Mouse (Mus musculus) forebrain, embryonic 10.5 days (tissue): ENCODE data around the gene Il9. TPM values are rescaled to one million over a fixed set of nuclear protein-coding genes. Genes with fewer than 3 reads are reported as not detected.

Experiments
- DNase-seq: peaks from one replicate; pipeline ENCODE4 v3.0.0-alpha.2; 2017; ENCODE audit warnings: low spot score; ENCODE audit errors: extremely low spot score
- H3K27ac ChIP-seq: fragments of 300-500 bp; sonication (generic); 2 replicates; pipeline ENCODE4 v1.5.1; 2016; ENCODE audit warnings: mild to moderate bottlenecking
- H3K27me3 ChIP-seq: fragments of 300-500 bp; sonication (generic); 2 replicates; pipeline ENCODE4 v1.6.1; 2016; ENCODE audit warnings: mild to moderate bottlenecking; ENCODE audit not compliant: poor library complexity, severe bottlenecking
- H3K36me3 ChIP-seq: fragments of 300-500 bp; sonication (generic); replicated peaks from 2 replicates; pipeline ENCODE4 v1.6.1; 2016; ENCODE audit warnings: mild to moderate bottlenecking, moderate library complexity
- H3K4me1 ChIP-seq: fragments of 300-500 bp; sonication (generic); 2 replicates; pipeline ENCODE4 v1.6.1; 2016
- H3K4me3 ChIP-seq: fragments of 300-500 bp; sonication (generic); 2 replicates; pipeline ENCODE4 v1.5.1; 2016; ENCODE audit warnings: mild to moderate bottlenecking, moderate library complexity
- H3K9me3 ChIP-seq: fragments of 300-500 bp; sonication (generic); 2 replicates; pipeline ENCODE4 v1.6.1; 2016; ENCODE audit warnings: mild to moderate bottlenecking, moderate library complexity
- WGBS: fragments of 180-500 bp; shearing (Covaris S2); methylation state at CpG from one replicate; pipeline ENCODE4 v1.1.7; 2016; 5-methylcytosine and 5-hydroxymethylcytosine counted together
- polyA plus RNA-seq: library from polyadenylated mRNA; unstranded; fragments of >200 nt; fragmentation: Nextera tagmentation; extraction: Ambion mirVana; gene quantifications from 2 replicates; pipeline ENCODE4 v1.2.1, GENCODE M21; 2016

Il9 gene
- not detected in 2 replicates for polyA plus RNA-seq

GRCm38 (mm10) chr13:56482146-56482545, at the start of gene Il9:
TSS of gene Il9 (minus strand) at chr13:56482246.
- H3K9me3 ChIP-seq = no peaks in the 10 kb centered on the region
- DNase-seq = no peak
- WGBS = 81% methylated on average over 3 of the region's 3 CpGs
- H3K27me3 ChIP-seq = no peaks in the 10 kb centered on the region
- H3K27ac ChIP-seq = no peak within 1 kb of the TSS
- H3K36me3 ChIP-seq = no peaks in the 10 kb centered on the region
- peaks cover 3% of the 10 kb centered on the region for H3K4me1 ChIP-seq
- H3K4me3 ChIP-seq = no peak within 1 kb of the TSS

GRCm38 (mm10) chr13:56529685-56530084, 47.6 kb upstream of the Il9 start:
- no peak for DNase-seq

GRCm38 (mm10) chr13:56529031-56529430, 47.0 kb upstream of the Il9 start:
- Histone ChIP-seq H3K9me3 (peaks cover 3% of the 10 kb centered on the region; the same call in 1 of the 2 replicates), H3K4me3 (no peak overlapping the region)
- 90% methylated on average over 4 of the region's 4 CpGs for WGBS

More at GRCm38 (mm10) chr13:56529685-56530084, 47.6 kb upstream of the Il9 start:
- WGBS = 78% methylated on average over 8 of the region's 8 CpGs
- no peaks in the 10 kb centered on the region for H3K27me3 ChIP-seq
- no peak overlapping the region for H3K27ac ChIP-seq
- H3K4me3 ChIP-seq = no peak overlapping the region
- H3K9me3 ChIP-seq = peaks cover 8% of the 10 kb centered on the region; the same call in 1 of the 2 replicates
- H3K36me3 ChIP-seq = no peaks in the 10 kb centered on the region
- H3K4me1 ChIP-seq = no peaks in the 10 kb centered on the region

GRCm38 (mm10) chr13:56528281-56528680, 46.2 kb upstream of the Il9 start:
- no peaks in the 10 kb centered on the region for H3K36me3 ChIP-seq
- 92% methylated on average over 11 of the region's 11 CpGs for WGBS

More at GRCm38 (mm10) chr13:56529031-56529430, 47.0 kb upstream of the Il9 start:
- no peaks in the 10 kb centered on the region for H3K27me3 ChIP-seq
- H3K4me1 ChIP-seq = no peaks in the 10 kb centered on the region
- H3K36me3 ChIP-seq = no peaks in the 10 kb centered on the region
- no peak for DNase-seq
- H3K27ac ChIP-seq = no peak overlapping the region

GRCm38 (mm10) chr13:56527846-56528245, 45.8 kb upstream of the Il9 start:
- Histone ChIP-seq H3K4me1 (peaks cover 3% of the 10 kb centered on the region), H3K27me3 (peaks cover 5% of the 10 kb centered on the region), H3K36me3 (no peaks in the 10 kb centered on the region), H3K4me3 (no peak overlapping the region), H3K27ac (no peak overlapping the region), H3K9me3 (no peaks in the 10 kb centered on the region)
- WGBS = 90% methylated on average over 7 of the region's 7 CpGs
- DNase-seq = no peak

More at GRCm38 (mm10) chr13:56528281-56528680, 46.2 kb upstream of the Il9 start:
- DNase-seq = no peak
- Histone ChIP-seq H3K4me1 (no peaks in the 10 kb centered on the region), H3K9me3 (no peaks in the 10 kb centered on the region), H3K27me3 (peaks cover 3% of the 10 kb centered on the region), H3K27ac (no peak overlapping the region), H3K4me3 (no peak overlapping the region)

GRCm38 (mm10) chr13:56526871-56527270, 44.8 kb upstream of the Il9 start:
- no peaks in the 10 kb centered on the region for H3K36me3 ChIP-seq
- WGBS = 88% methylated on average over 12 of the region's 12 CpGs
- H3K27me3 ChIP-seq = peaks cover 5% of the 10 kb centered on the region
- no peak for DNase-seq
- H3K27ac ChIP-seq = no peak overlapping the region
- no peak overlapping the region for H3K4me3 ChIP-seq
- H3K9me3 ChIP-seq = no peaks in the 10 kb centered on the region
- peaks cover 11% of the 10 kb centered on the region for H3K4me1 ChIP-seq

GRCm38 (mm10) chr13:56522821-56523167, 40.7 kb upstream of the Il9 start:
- peaks cover 11% of the 10 kb centered on the region for H3K4me1 ChIP-seq
- no peak for DNase-seq
- H3K4me3 ChIP-seq = peak overlapping the region; percentile 79
- 7% methylated on average over 8 of the region's 8 CpGs for WGBS
- H3K36me3 ChIP-seq = no peaks in the 10 kb centered on the region
- peaks cover 5% of the 10 kb centered on the region for H3K27me3 ChIP-seq
- peak overlapping the region; percentile 79 for H3K27ac ChIP-seq
- peaks cover 5% of the 10 kb centered on the region; the same call in 1 of the 2 replicates for H3K9me3 ChIP-seq

- peaks cover 11% of the 10 kb centered on the region for H3K4me1 ChIP-seq
- peak; percentile 94 for DNase-seq
- WGBS = 1% methylated on average over 56 of the region's 56 CpGs
- H3K36me3 ChIP-seq = no peaks in the 10 kb centered on the region
- peaks cover 5% of the 10 kb centered on the region for H3K27me3 ChIP-seq
- H3K4me3 ChIP-seq = peak within 1 kb of the TSS; percentile 79
- H3K27ac ChIP-seq = peak within 1 kb of the TSS; percentile 79
- peaks cover 5% of the 10 kb centered on the region; the same call in 1 of the 2 replicates for H3K9me3 ChIP-seq
Measured at GRCm38 (mm10) chr13:56522081-56522820, 40.2 kb upstream of the Il9 start, which contains the start of gene Fbxl21. TSS of gene Fbxl21 (plus strand) at chr13:56522472.

GRCm38 (mm10) chr13:56516816-56517215, 34.8 kb upstream of the Il9 start:
- no peak overlapping the region for H3K4me3 ChIP-seq
- H3K9me3 ChIP-seq = peaks cover 5% of the 10 kb centered on the region; the same call in 1 of the 2 replicates
- DNase-seq = no peak
- no peak overlapping the region for H3K27ac ChIP-seq
- H3K36me3 ChIP-seq = no peaks in the 10 kb centered on the region
- peaks cover 8% of the 10 kb centered on the region for H3K4me1 ChIP-seq
- WGBS = 35% methylated on average over 7 of the region's 7 CpGs
- no peaks in the 10 kb centered on the region for H3K27me3 ChIP-seq

GRCm38 (mm10) chr13:56516311-56516710, 34.3 kb upstream of the Il9 start:
- H3K9me3 ChIP-seq = peaks cover 5% of the 10 kb centered on the region; the same call in 1 of the 2 replicates
- no peaks in the 10 kb centered on the region for H3K27me3 ChIP-seq
- WGBS = 56% methylated on average over 4 of the region's 4 CpGs
- no peak for DNase-seq
- peaks cover 8% of the 10 kb centered on the region for H3K4me1 ChIP-seq
- H3K36me3 ChIP-seq = no peaks in the 10 kb centered on the region
- no peak overlapping the region for H3K4me3 ChIP-seq
- no peak overlapping the region for H3K27ac ChIP-seq

- Histone ChIP-seq H3K27ac (no peak overlapping the region), H3K9me3 (peaks cover under 1% of the 10 kb centered on the region; the same call in 1 of the 2 replicates), H3K4me1 (peaks cover 8% of the 10 kb centered on the region), H3K27me3 (no peaks in the 10 kb centered on the region), H3K36me3 (no peaks in the 10 kb centered on the region), H3K4me3 (no peak overlapping the region)
- no peak for DNase-seq
Measured at GRCm38 (mm10) chr13:56513595-56513994, 31.5 kb upstream of the Il9 start.

- Histone ChIP-seq H3K27ac (no peak overlapping the region), H3K36me3 (no peaks in the 10 kb centered on the region), H3K9me3 (no peaks in the 10 kb centered on the region), H3K4me1 (0 out of 2 replicates have a peak, but pooled peaks cover 6% of the 10 kb centered on the region), H3K4me3 (no peak overlapping the region), H3K27me3 (no peaks in the 10 kb centered on the region)
- 85% methylated on average over 2 of the region's 2 CpGs for WGBS
- DNase-seq = no peak
Measured at GRCm38 (mm10) chr13:56509796-56510195, 27.8 kb upstream of the Il9 start.

GRCm38 (mm10) chr13:56506871-56507496, 24.9 kb upstream of the Il9 start:
- Histone ChIP-seq H3K27ac (no peak overlapping the region), H3K27me3 (no peaks in the 10 kb centered on the region), H3K9me3 (no peaks in the 10 kb centered on the region), H3K4me3 (no peak overlapping the region), H3K4me1 (0 out of 2 replicates have a peak, but pooled peaks cover 6% of the 10 kb centered on the region), H3K36me3 (no peaks in the 10 kb centered on the region)
- WGBS = 85% methylated on average over 6 of the region's 6 CpGs
- DNase-seq = no peak
